Mouse (Mus musculus): ENCODE results near the gene Pdp2.
"Not testable (repeated sequence)": the region's sequence is repeated elsewhere in the genome, so short reads cannot be mapped to it uniquely, and the experiment has no call there.

The Pdp2 gene

GRCm38 (mm10) chr8:104591133-104591834 lies at the start of gene Pdp2:
TSS of gene Pdp2 (plus strand) at chr8:104591451.
- DNase-seq (ENCODE audit: low read depth, low spot score) = peak; percentile 88

GRCm38 (mm10) chr8:104541515-104541880 lies 49.8 kb upstream of the Pdp2 start:
- no peak for DNase-seq (ENCODE audit: low read depth, low spot score)

- no peak for DNase-seq (ENCODE audit: low read depth, low spot score)
Measured at GRCm38 (mm10) chr8:104542160-104542559, 49.1 kb upstream of the Pdp2 start.

GRCm38 (mm10) chr8:104543440-104544045 lies 47.7 kb upstream of the Pdp2 start:
- DNase-seq (ENCODE audit: low read depth, low spot score) = no peak

- no peak for DNase-seq (ENCODE audit: low read depth, low spot score)
Measured at GRCm38 (mm10) chr8:104555191-104555590, 36.1 kb upstream of the Pdp2 start.

- DNase-seq (ENCODE audit: low read depth, low spot score) = no peak
Measured at GRCm38 (mm10) chr8:104557226-104557625, 34.0 kb upstream of the Pdp2 start.

GRCm38 (mm10) chr8:104560731-104561130 lies 30.5 kb upstream of the Pdp2 start:
- no peak for DNase-seq (ENCODE audit: low read depth, low spot score)

GRCm38 (mm10) chr8:104564633-104565456 lies 26.4 kb upstream of the Pdp2 start:
- DNase-seq (ENCODE audit: low read depth, low spot score) = peak; percentile 78

GRCm38 (mm10) chr8:104565457-104565798 lies 25.8 kb upstream of the Pdp2 start:
- DNase-seq (ENCODE audit: low read depth, low spot score) = no peak

- no peak for DNase-seq (ENCODE audit: low read depth, low spot score)
Measured at GRCm38 (mm10) chr8:104569559-104569958, 21.7 kb upstream of the Pdp2 start.

GRCm38 (mm10) chr8:104570436-104571343 lies 20.6 kb upstream of the Pdp2 start:
- DNase-seq (ENCODE audit: low read depth, low spot score) = peak; percentile 75

- DNase-seq (ENCODE audit: low read depth, low spot score) = no peak
Measured at GRCm38 (mm10) chr8:104576820-104577219, 14.4 kb upstream of the Pdp2 start.

GRCm38 (mm10) chr8:104577606-104578005 lies 13.6 kb upstream of the Pdp2 start:
- not testable (repeated sequence) for DNase-seq (ENCODE audit: low read depth, low spot score)

- DNase-seq (ENCODE audit: low read depth, low spot score) = no peak
Measured at GRCm38 (mm10) chr8:104584522-104584921, 6.7 kb upstream of the Pdp2 start.

- no peak for DNase-seq (ENCODE audit: low read depth, low spot score)
Measured at GRCm38 (mm10) chr8:104590284-104590683, 967 bp upstream of the Pdp2 start.

GRCm38 (mm10) chr8:104591856-104592255 lies 605 bp downstream of the Pdp2 start:
- no peak for DNase-seq (ENCODE audit: low read depth, low spot score)

GRCm38 (mm10) chr8:104592566-104592965 lies 1.3 kb downstream of the Pdp2 start:
- no peak for DNase-seq (ENCODE audit: low read depth, low spot score)

GRCm38 (mm10) chr8:104593536-104594325 lies 2.5 kb downstream of the Pdp2 start:
- no peak for DNase-seq (ENCODE audit: low read depth, low spot score)

GRCm38 (mm10) chr8:104594611-104595362 lies 3.5 kb downstream of the Pdp2 start:
- DNase-seq (ENCODE audit: low read depth, low spot score) = no peak

Measured in embryo, embryonic 11.5 days (tissue).